In the genomic region with DNA sequence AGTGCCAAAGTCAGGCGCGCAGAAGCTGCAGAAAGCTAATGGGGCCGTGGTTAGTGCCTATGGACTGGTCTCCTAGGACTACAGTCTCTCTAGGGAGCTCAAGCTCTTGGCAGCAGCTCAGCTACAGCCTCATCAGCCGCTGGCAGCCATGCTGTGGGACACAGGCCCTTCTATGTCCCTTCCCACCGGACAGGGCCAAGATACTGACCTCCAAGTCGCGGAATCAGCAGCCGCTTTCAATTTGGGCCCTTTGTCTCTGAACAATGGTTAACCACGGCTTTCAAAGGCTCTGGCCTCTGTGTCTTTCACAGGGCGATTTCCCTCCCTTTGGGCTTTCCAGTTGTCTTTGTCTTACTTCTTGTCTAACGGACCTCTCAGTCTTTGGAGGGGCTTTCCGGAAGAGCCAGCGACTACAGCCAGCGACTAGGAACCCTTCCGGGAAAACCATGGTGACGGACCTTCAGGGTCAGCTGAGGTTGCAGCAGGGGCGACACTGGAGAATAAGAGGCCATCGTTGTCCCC, we compare ENCODE assay signal across 8 mouse cellular contexts. TPM values are rescaled to one million over a fixed set of nuclear protein-coding genes. Genes with fewer than 3 reads are reported as not detected.
A peak's percentile ranks its signal among the peaks of the same experiment; 100 is the strongest.
DNase-seq lines count a peak whose midpoint lies in the region; ATAC-seq and TF ChIP-seq lines count a peak whose summit lies in the region.

No protein-coding gene starts in this region.

- H3K36me3 ChIP-seq in kidney, adult 2 months (ENCODE audit: control insufficient read depth, insufficient read depth, low read length): no peaks in the 10 kb centered on the region
- H3K36me3 ChIP-seq in stomach, embryonic 15.5 days: no peaks in the 10 kb centered on the region

- H3K9ac ChIP-seq in stomach, embryonic 15.5 days: no peak overlapping the region

- intact Hi-C loops in left cerebral cortex, postnatal 10 days (cut with DNase I): no loop called here

- peak; percentile 57 to 60 for DNase-seq in left cerebral cortex, postnatal 10 days (ENCODE audit: extremely low spot score in 1 of 2, low spot score in 2 of 2)
- no peak for DNase-seq in left cerebral cortex, adult 18-20 months (ENCODE audit: low spot score in 2 of 2)
- peak; percentile 84 for DNase-seq in embryo, embryonic 10 days (ENCODE audit: low spot score)
- DNase-seq in gastrocnemius, postnatal 4 days (ENCODE audit: low spot score in 2 of 2): peak; percentile 27 to 49
- DNase-seq in kidney, adult 2 months: peak; percentile 52
- DNase-seq in lung, postnatal 10 days: peak; percentile 44

- 33% methylated on average over 18 of the region's 18 CpGs for WGBS in kidney, adult 2 months
- 50% methylated on average over 18 of the region's 18 CpGs for WGBS in stomach, embryonic 15.5 days

- peaks cover 5% of the 10 kb centered on the region; the same call in 1 of the 2 replicates for H3K4me1 ChIP-seq in kidney, adult 2 months (ENCODE audit: control insufficient read depth, insufficient read depth, low read length)
- H3K4me1 ChIP-seq in stomach, embryonic 15.5 days: peaks cover 3% of the 10 kb centered on the region; the same call in 1 of the 2 replicates

- H3K4me2 ChIP-seq in stomach, embryonic 15.5 days: no peak overlapping the region

- H3K27ac ChIP-seq in kidney, adult 2 months (ENCODE audit: insufficient read depth, low read depth, low read length): no peak overlapping the region
- H3K27ac ChIP-seq in stomach, embryonic 15.5 days: 0 out of 2 replicates have a peak overlapping the region, but pooled peaks have one; percentile 26

- no peak for TF ChIP-seq POLR2A in kidney, adult 2 months (IDR thresholded peaks at IDR 0.05; ENCODE audit: low read depth, low read length)

- H3K9me3 ChIP-seq in stomach, embryonic 15.5 days: no peaks in the 10 kb centered on the region

- no peak for ATAC-seq in stomach, embryonic 15.5 days (ENCODE audit: insufficient read depth, low FRiP score, low read depth)
- ATAC-seq in megakaryocyte, adult 5-6 weeks (ENCODE audit: poor library complexity, severe bottlenecking): no peak

- H3K4me3 ChIP-seq in kidney, adult 2 months (ENCODE audit: insufficient read depth, low read depth, low read length): peak overlapping the region; percentile 18; the same call in 1 of the 2 replicates
- H3K4me3 ChIP-seq in stomach, embryonic 15.5 days (replicated peaks): no peak overlapping the region

- no peaks in the 10 kb centered on the region for H3K27me3 ChIP-seq in kidney, adult 2 months (replicated peaks; ENCODE audit: control insufficient read depth, insufficient read depth, low read length)
- no peaks in the 10 kb centered on the region for H3K27me3 ChIP-seq in stomach, embryonic 15.5 days (replicated peaks)

- no peak for TF ChIP-seq CTCF in kidney, adult 2 months (conservative IDR thresholded peaks at IDR 0.05; ENCODE audit: insufficient read depth, insufficient read length, low read depth, low read length)

RNA-seq across cellular contexts. Expression of gene Trio, which starts 25.5 kb away (rescaled TPM):
- total RNA-seq in left cerebral cortex, postnatal 10 days (2021): 100 to 1,000 TPM; 187 to 198 TPM
- total RNA-seq in left cerebral cortex, adult 18-20 months (2021): 100 to 1,000 TPM; 207 to 235 TPM
- total RNA-seq in gastrocnemius, postnatal 4 days (2021): 100 to 1,000 TPM; 159 to 162 TPM
- polyA plus RNA-seq in kidney, adult 2 months (2012; rRNA removed): 37.2 and 44.5 TPM in 2 replicates
- 20.9 and 26.7 TPM in 2 replicates for polyA plus RNA-seq in stomach, embryonic 15.5 days (2015; fragmentation: Nextera tagmentation; extraction: Ambion mirVana)
- total RNA-seq in megakaryocyte, adult 5-6 weeks (2015): 46.1 and 50.8 TPM in 2 replicates
- 33.9 and 37.3 TPM in 2 replicates for total RNA-seq in megakaryocyte, adult 5-6 weeks (2017)

Comparison
In these comparisons a context has a peak if more than half of its experiments do, and no peak if none do; other contexts are left out.
1. DNase-seq: peak in left cerebral cortex, postnatal 10 days (2 of 2), embryo, embryonic 10 days (single experiment), gastrocnemius, postnatal 4 days (2 of 2), kidney, adult 2 months (single experiment) and lung, postnatal 10 days (single experiment); none in left cerebral cortex, adult 18-20 months (0 of 2).